22 mouse cellular contexts compared by ENCODE assay signal in the genomic region with DNA sequence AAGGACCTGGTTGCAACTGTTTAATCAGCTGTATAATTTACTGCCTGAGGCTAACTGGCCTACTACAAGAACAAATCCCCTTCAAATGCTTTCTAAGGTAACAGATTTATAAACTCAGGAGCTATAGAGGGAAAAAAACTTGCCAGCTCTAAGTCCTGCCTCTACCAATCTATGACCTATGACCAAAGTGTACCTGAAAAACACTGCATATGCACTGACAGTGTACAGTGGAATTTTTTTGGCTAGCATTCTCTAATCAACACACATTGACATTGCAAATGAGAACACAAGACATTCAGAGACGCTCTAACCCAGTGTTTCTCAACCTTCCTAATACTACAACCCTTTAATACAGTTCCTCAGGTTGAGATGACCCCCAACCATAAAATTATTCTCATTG. TPM values are rescaled to one million over a fixed set of nuclear protein-coding genes. Genes with fewer than 3 reads are reported as not detected.
DNase-seq lines count a peak whose midpoint lies in the region; ATAC-seq and TF ChIP-seq lines count a peak whose summit lies in the region.
"Had no signal": no experiment of that assay in that cellular context is flagged by ENCODE, and none has a peak within 500 bp of the region (broad histone marks: within the 10 kb centered on the region; RNA-seq: fewer than 3 reads in every experiment).

No protein-coding gene starts in this region.

- no peak for TF ChIP-seq CTCF in kidney, adult 2 months (conservative IDR thresholded peaks at IDR 0.05; ENCODE audit: insufficient read depth, insufficient read length, low read depth, low read length)
- TF ChIP-seq CTCF in liver, adult 2 months (IDR thresholded peaks at IDR 0.05; ENCODE audit: low read depth, low read length), result no peak
- TF ChIP-seq CTCF in midbrain, postnatal 0 days (IDR thresholded peaks at IDR 0.05), result no peak

- H3K36me3 ChIP-seq in kidney, adult 2 months (ENCODE audit: control insufficient read depth, insufficient read depth, low read length), result no peaks in the 10 kb centered on the region
- H3K36me3 ChIP-seq in liver, adult 2 months (ENCODE audit: control insufficient read depth, insufficient read depth, low read length), result no peaks in the 10 kb centered on the region
- H3K36me3 ChIP-seq in liver, embryonic 12.5 days, result no peaks in the 10 kb centered on the region
- H3K36me3 ChIP-seq in midbrain, embryonic 14.5 days (ENCODE audit: control insufficient read depth, insufficient read depth, low read length), result no peaks in the 10 kb centered on the region
- H3K36me3 ChIP-seq in midbrain, postnatal 0 days (ENCODE audit: insufficient read depth, low read length), result no peaks in the 10 kb centered on the region

- H3K9me3 ChIP-seq in liver, embryonic 12.5 days (replicated peaks), result no peaks in the 10 kb centered on the region
- no peaks in the 10 kb centered on the region for H3K9me3 ChIP-seq in midbrain, embryonic 14.5 days (ENCODE audit: control insufficient read depth, low read length)
- H3K9me3 ChIP-seq in midbrain, postnatal 0 days (ENCODE audit: low read length), result no peaks in the 10 kb centered on the region
- H3K9me3 ChIP-seq: G1E had no signal

- H3K79me2 ChIP-seq in liver, adult 2 months (ENCODE audit: control insufficient read depth, insufficient read depth, low read length), result peaks cover 15% of the 10 kb centered on the region; the same call in 1 of the 2 replicates

- H3K27me3 ChIP-seq in kidney, adult 2 months (replicated peaks; ENCODE audit: control insufficient read depth, insufficient read depth, low read length), result no peaks in the 10 kb centered on the region
- H3K27me3 ChIP-seq in liver, adult 2 months (ENCODE audit: control insufficient read depth, insufficient read depth, low read length), result no peaks in the 10 kb centered on the region
- H3K27me3 ChIP-seq in liver, embryonic 12.5 days (replicated peaks), result no peaks in the 10 kb centered on the region
- H3K27me3 ChIP-seq in midbrain, embryonic 14.5 days (ENCODE audit: control insufficient read depth, insufficient read depth, low read length), result no peaks in the 10 kb centered on the region
- H3K27me3 ChIP-seq in midbrain, postnatal 0 days (ENCODE audit: insufficient read depth, low read length), result no peaks in the 10 kb centered on the region
- H3K27me3 ChIP-seq: CH12.LX, Patski had no signal

- H3K27ac ChIP-seq in kidney, adult 2 months (ENCODE audit: insufficient read depth, low read depth, low read length), result no peak overlapping the region
- no peak overlapping the region for H3K27ac ChIP-seq in liver, adult 2 months (replicated peaks; ENCODE audit: insufficient read depth, low read depth, low read length)
- no peak overlapping the region for H3K27ac ChIP-seq in liver, embryonic 12.5 days
- no peak overlapping the region for H3K27ac ChIP-seq in midbrain, embryonic 14.5 days (replicated peaks; ENCODE audit: low read depth, low read length)
- H3K27ac ChIP-seq in midbrain, postnatal 0 days (ENCODE audit: low read depth, low read length), result no peak overlapping the region

- no peak overlapping the region for H3K9ac ChIP-seq in liver, adult 2 months (ENCODE audit: low read depth, low read length)
- no peak overlapping the region for H3K9ac ChIP-seq in liver, embryonic 12.5 days
- H3K9ac ChIP-seq in midbrain, embryonic 14.5 days (replicated peaks; ENCODE audit: low read length), result no peak overlapping the region
- no peak overlapping the region for H3K9ac ChIP-seq in midbrain, postnatal 0 days (replicated peaks; ENCODE audit: low read length, poor library complexity, severe bottlenecking)

- no peak for ATAC-seq in liver, embryonic 12.5 days
- ATAC-seq in midbrain, embryonic 14.5 days (ENCODE audit: low FRiP score, low TSS enrichment), result no peak
- no peak for ATAC-seq in midbrain, postnatal 0 days (ENCODE audit: low FRiP score)
- ATAC-seq: activated CD4-positive, CD25-positive, alpha-beta regulatory T cell, adult 4 months; CD4-positive, CD25-positive, alpha-beta regulatory T cell, adult 4 months; Patski had no signal

- DNase-seq in kidney, adult 2 months, result peak; percentile 53
- DNase-seq in kidney, postnatal 25 days, result no peak
- DNase-seq in kidney, adult 9 months, result peak; percentile 24
- no peak for DNase-seq in kidney, adult 11 months
- DNase-seq in liver, adult 2 months (ENCODE audit: extremely low read depth, low read depth, low spot score), result peak; percentile 75
- DNase-seq in midbrain, embryonic 14.5 days, result peak; percentile 16
- no peak for DNase-seq in midbrain, postnatal 0 days (ENCODE audit: low spot score)
- DNase-seq: adrenal gland, adult 2 months; adrenal gland, adult 8-10 months; adrenal gland, postnatal 10 days; adrenal gland, postnatal 14 days; adrenal gland, postnatal 25 days; adrenal gland, postnatal 36 days; B cell, adult 2 months; cerebellum, adult 11 months; cerebellum, adult 11-12 months had no signal

- 40% methylated on average over 1 of the region's 1 CpGs for WGBS in kidney, adult 2 months
- WGBS in liver, adult 2 months, result 29% methylated on average over 1 of the region's 1 CpGs
- 88% methylated on average over 1 of the region's 1 CpGs for WGBS in liver, embryonic 12.5 days (ENCODE audit: insufficient replicate concordance)
- 83% methylated on average over 1 of the region's 1 CpGs for WGBS in midbrain, embryonic 14.5 days
- 100% methylated on average over 1 of the region's 1 CpGs for WGBS in midbrain, postnatal 0 days

- no peak overlapping the region for H3K4me2 ChIP-seq in liver, embryonic 12.5 days
- H3K4me2 ChIP-seq in midbrain, embryonic 14.5 days (ENCODE audit: low read length), result no peak overlapping the region
- no peak overlapping the region for H3K4me2 ChIP-seq in midbrain, postnatal 0 days (ENCODE audit: low read depth, low read length, poor library complexity, severe bottlenecking)

- H3K4me3 ChIP-seq in kidney, adult 2 months (ENCODE audit: insufficient read depth, low read depth, low read length), result no peak overlapping the region
- H3K4me3 ChIP-seq in liver, adult 2 months (ENCODE audit: insufficient read depth, low read depth, low read length), result no peak overlapping the region
- no peak overlapping the region for H3K4me3 ChIP-seq in liver, embryonic 12.5 days
- H3K4me3 ChIP-seq in midbrain, embryonic 14.5 days (replicated peaks; ENCODE audit: low read depth, low read length), result no peak overlapping the region
- no peak overlapping the region for H3K4me3 ChIP-seq in midbrain, postnatal 0 days (ENCODE audit: low read depth, low read length)

- H3K4me1 ChIP-seq in kidney, adult 2 months (ENCODE audit: control insufficient read depth, insufficient read depth, low read length), result peaks cover 21% of the 10 kb centered on the region
- H3K4me1 ChIP-seq in liver, adult 2 months (ENCODE audit: control insufficient read depth, insufficient read depth, low read length), result peaks cover 6% of the 10 kb centered on the region
- H3K4me1 ChIP-seq in liver, embryonic 12.5 days, result peaks cover 22% of the 10 kb centered on the region
- no peaks in the 10 kb centered on the region for H3K4me1 ChIP-seq in midbrain, embryonic 14.5 days (ENCODE audit: control insufficient read depth, insufficient read depth, low read length)
- H3K4me1 ChIP-seq in midbrain, postnatal 0 days (ENCODE audit: insufficient read depth, low read length), result no peaks in the 10 kb centered on the region

- no peak for TF ChIP-seq POLR2A in kidney, adult 2 months (IDR thresholded peaks at IDR 0.05; ENCODE audit: low read depth, low read length)
- TF ChIP-seq POLR2A in liver, adult 2 months (IDR thresholded peaks at IDR 0.05; ENCODE audit: extremely low read depth, insufficient read depth, low read length), result no peak

RNA-seq across cellular contexts. Expression of a gene that starts 9.2 kb away (rescaled TPM):
- 15.5 and 17.8 TPM in 2 replicates for polyA plus RNA-seq in kidney, adult 2 months (2012; rRNA removed)
- 27.9 and 33.3 TPM in 2 replicates for total RNA-seq in liver, adult 2 months (2014; rRNA removed)
- 5.5 and 5.7 TPM in 2 replicates for polyA plus RNA-seq in liver, adult 2 months (2012; rRNA removed)
- 10.3 and 10.8 TPM in 2 replicates for polyA plus RNA-seq in liver, embryonic 12.5 days (2016; fragmentation: Nextera tagmentation; extraction: Ambion mirVana)
- 31.7 and 38.4 TPM in 2 replicates for polyA plus RNA-seq in midbrain, embryonic 14.5 days (2014; fragmentation: Nextera tagmentation; extraction: Ambion mirVana)
- total RNA-seq in midbrain, postnatal 0 days (2014; rRNA removed), result 44.1 and 62.9 TPM in 2 replicates
- 11.4 and 16.0 TPM in 2 replicates for polyA plus RNA-seq in midbrain, postnatal 0 days (2015; fragmentation: Nextera tagmentation; extraction: Ambion mirVana)

Comparison
In these comparisons a context has a peak if more than half of its experiments do, and no peak if none do; other contexts are left out.
1. DNase-seq: peak in kidney, adult 2 months (single experiment), kidney, adult 9 months (single experiment), liver, adult 2 months (single experiment) and midbrain, embryonic 14.5 days (single experiment); none in kidney, postnatal 25 days (0 of 2), kidney, adult 11 months (single experiment) and midbrain, postnatal 0 days (single experiment).